Mouse (Mus musculus): Measurements from ENCODE around the gene Sec13. TPM values are rescaled to one million over a fixed set of nuclear protein-coding genes. Genes with fewer than 3 reads are reported as not detected.

The Sec13 gene
- 282 and 289 TPM in 2 replicates for polyA plus RNA-seq (2016; fragmentation: Nextera tagmentation; extraction: Ambion mirVana)

- Histone ChIP-seq H3K4me3 (peak within 1 kb of the TSS; percentile 93), H3K4me1 (peaks cover 17% of the 10 kb centered on the region), H3K27ac (peak within 1 kb of the TSS; percentile 90), H3K9me3 (no peaks in the 10 kb centered on the region), H3K36me3 (replicated peaks) (peaks cover 32% of the 10 kb centered on the region), H3K27me3 (ENCODE audit: poor library complexity, severe bottlenecking) (no peaks in the 10 kb centered on the region)
- WGBS: 7% methylated on average over 41 of the region's 41 CpGs
- peak; percentile 91 for DNase-seq (ENCODE audit: extremely low spot score, low spot score)
Measured at GRCm38 (mm10) chr6:113740236-113741217, at the start of gene Sec13. TSS of gene Sec13 (minus strand) at chr6:113740743.

GRCm38 (mm10) chr6:113787459-113787968, 47.0 kb upstream of the Sec13 start:
- no peaks in the 10 kb centered on the region for H3K9me3 ChIP-seq
- H3K27me3 ChIP-seq (ENCODE audit: poor library complexity, severe bottlenecking): no peaks in the 10 kb centered on the region
- peaks cover 13% of the 10 kb centered on the region for H3K4me1 ChIP-seq
- H3K36me3 ChIP-seq (replicated peaks): no peaks in the 10 kb centered on the region
- H3K4me3 ChIP-seq: no peak overlapping the region
- H3K27ac ChIP-seq: no peak overlapping the region
- no peak for DNase-seq (ENCODE audit: extremely low spot score, low spot score)
- 60% methylated on average over 6 of the region's 6 CpGs for WGBS

GRCm38 (mm10) chr6:113785658-113786057, 45.1 kb upstream of the Sec13 start:
- no peaks in the 10 kb centered on the region for H3K36me3 ChIP-seq (replicated peaks)
- no peak for DNase-seq (ENCODE audit: extremely low spot score, low spot score)
- no peak overlapping the region for H3K4me3 ChIP-seq
- H3K27me3 ChIP-seq (ENCODE audit: poor library complexity, severe bottlenecking): no peaks in the 10 kb centered on the region
- 87% methylated on average over 7 of the region's 7 CpGs for WGBS
- peaks cover 13% of the 10 kb centered on the region for H3K4me1 ChIP-seq
- H3K27ac ChIP-seq: no peak overlapping the region
- H3K9me3 ChIP-seq: no peaks in the 10 kb centered on the region

DNA sequence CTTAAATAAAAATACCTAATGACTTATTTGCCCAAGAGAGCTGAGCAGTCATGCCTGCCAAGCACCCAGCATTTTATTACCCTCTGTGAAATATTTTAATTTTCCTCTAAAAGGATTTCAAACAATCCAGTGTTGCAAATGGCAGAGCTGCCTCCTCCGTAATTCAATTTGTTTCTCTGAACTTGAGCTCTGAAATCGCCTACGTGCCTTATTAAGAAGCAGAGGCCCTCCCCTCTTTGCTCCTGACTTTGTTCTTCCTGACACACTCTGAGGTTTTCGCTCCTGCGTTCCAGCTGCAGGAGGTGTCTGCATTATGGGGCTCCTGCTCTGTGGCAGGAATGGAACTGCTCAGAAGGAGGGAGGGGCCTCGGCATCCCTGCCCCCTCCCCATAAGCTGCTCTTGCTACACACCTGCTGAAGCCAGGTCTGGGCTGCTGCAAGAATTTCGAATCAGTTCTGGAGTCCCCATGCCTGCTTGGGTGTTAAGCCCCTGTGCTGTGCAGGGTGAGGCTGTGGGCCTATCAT, 37.7 kb upstream of the Sec13 start:
- WGBS: 77% methylated on average over 7 of the region's 7 CpGs
- Histone ChIP-seq H3K27me3 (ENCODE audit: poor library complexity, severe bottlenecking) (no peaks in the 10 kb centered on the region), H3K9me3 (no peaks in the 10 kb centered on the region), H3K4me1 (no peaks in the 10 kb centered on the region), H3K4me3 (no peak overlapping the region), H3K27ac (no peak overlapping the region), H3K36me3 (replicated peaks) (no peaks in the 10 kb centered on the region)
- DNase-seq (ENCODE audit: extremely low spot score, low spot score): no peak

DNA sequence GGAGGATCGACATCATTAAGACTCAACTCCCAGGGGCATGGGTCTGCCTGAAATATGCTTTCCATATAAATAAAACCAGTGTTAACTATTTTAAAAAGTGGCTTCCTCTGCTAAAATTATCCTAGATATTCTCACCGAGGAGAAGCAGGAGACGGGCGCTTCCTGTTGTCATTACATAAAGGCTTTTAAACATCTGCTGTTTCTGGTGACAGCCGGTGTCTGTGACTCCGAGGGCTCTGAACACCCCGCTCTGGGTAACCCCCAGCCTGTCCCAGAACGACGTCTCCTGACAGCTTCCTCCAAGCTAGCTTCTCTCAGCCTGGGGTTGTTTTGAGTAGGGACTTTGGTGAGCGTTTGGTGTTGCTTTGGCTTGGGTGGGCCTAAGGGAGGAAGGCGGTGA, 28.3 kb upstream of the Sec13 start:
- no peaks in the 10 kb centered on the region for H3K36me3 ChIP-seq (replicated peaks)
- no peaks in the 10 kb centered on the region for H3K27me3 ChIP-seq (ENCODE audit: poor library complexity, severe bottlenecking)
- no peaks in the 10 kb centered on the region for H3K9me3 ChIP-seq
- H3K27ac ChIP-seq: no peak overlapping the region
- 84% methylated on average over 11 of the region's 11 CpGs for WGBS
- no peak overlapping the region for H3K4me3 ChIP-seq
- H3K4me1 ChIP-seq: no peaks in the 10 kb centered on the region
- DNase-seq (ENCODE audit: extremely low spot score, low spot score): no peak

DNA sequence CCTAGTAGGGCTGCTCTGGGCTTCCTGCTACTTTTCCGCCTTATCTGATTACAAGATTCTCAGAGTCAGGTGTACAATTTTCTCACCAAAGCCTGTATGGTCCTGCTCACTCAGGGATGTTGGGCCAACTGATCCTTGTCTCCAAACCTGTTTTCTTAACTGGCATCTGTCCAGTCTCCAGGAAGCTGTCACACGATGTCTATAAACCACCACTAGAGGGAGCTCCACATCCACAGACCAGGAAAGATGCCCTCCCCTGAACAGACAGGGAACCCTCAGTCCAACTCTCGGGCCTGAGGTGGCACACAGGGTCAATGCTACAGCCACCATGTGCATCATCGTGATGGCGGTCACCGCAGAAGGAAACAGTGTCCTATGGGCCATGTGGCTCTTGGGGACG, 21.1 kb upstream of the Sec13 start:
- Histone ChIP-seq H3K4me1 (no peaks in the 10 kb centered on the region), H3K36me3 (replicated peaks) (no peaks in the 10 kb centered on the region), H3K27ac (no peak overlapping the region), H3K4me3 (no peak overlapping the region), H3K9me3 (no peaks in the 10 kb centered on the region), H3K27me3 (ENCODE audit: poor library complexity, severe bottlenecking) (no peaks in the 10 kb centered on the region)
- 24% methylated on average over 7 of the region's 7 CpGs for WGBS
- peak; percentile 69 for DNase-seq (ENCODE audit: extremely low spot score, low spot score)

DNA sequence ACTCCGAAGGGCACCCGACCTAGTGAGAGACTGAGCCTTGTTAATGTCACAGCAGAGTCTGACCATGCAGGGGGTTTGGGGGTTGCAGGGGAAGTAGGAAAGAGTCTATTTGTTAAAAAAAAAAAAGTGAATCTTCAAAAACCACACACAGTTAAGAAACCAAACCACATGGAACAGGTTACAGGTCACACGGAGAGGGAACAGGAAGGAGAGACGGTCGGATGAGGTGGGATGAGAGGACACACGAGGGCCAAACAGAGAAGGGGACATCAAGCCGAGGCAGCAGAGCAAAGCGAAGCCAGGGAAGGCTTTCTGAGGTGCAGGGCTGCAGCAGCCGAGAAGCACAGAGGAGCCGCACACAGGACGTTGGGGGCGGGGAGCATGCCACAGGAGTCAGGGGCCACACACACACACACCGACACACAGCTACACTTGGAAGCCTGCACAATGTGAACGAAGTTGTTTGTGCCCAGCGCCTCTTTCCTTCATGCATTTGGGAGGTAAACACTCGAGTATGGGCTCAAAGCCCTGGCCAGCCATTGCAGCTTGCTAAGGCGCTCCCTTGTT, 8.7 kb upstream of the Sec13 start:
- H3K4me1 ChIP-seq: peaks cover 13% of the 10 kb centered on the region
- H3K36me3 ChIP-seq (replicated peaks): no peaks in the 10 kb centered on the region
- no peak overlapping the region for H3K4me3 ChIP-seq
- 57% methylated on average over 17 of the region's 17 CpGs for WGBS
- peaks cover 29% of the 10 kb centered on the region for H3K27me3 ChIP-seq (ENCODE audit: poor library complexity, severe bottlenecking)
- no peak for DNase-seq (ENCODE audit: extremely low spot score, low spot score)
- H3K9me3 ChIP-seq: no peaks in the 10 kb centered on the region
- no peak overlapping the region for H3K27ac ChIP-seq

- Histone ChIP-seq H3K4me3 (peak overlapping the region; percentile 29; the same call in 1 of the 2 replicates), H3K4me1 (peaks cover 13% of the 10 kb centered on the region), H3K27me3 (ENCODE audit: poor library complexity, severe bottlenecking) (peaks cover 29% of the 10 kb centered on the region), H3K36me3 (replicated peaks) (no peaks in the 10 kb centered on the region), H3K27ac (peak overlapping the region; percentile 52; the same call in 1 of the 2 replicates), H3K9me3 (no peaks in the 10 kb centered on the region)
- DNase-seq (ENCODE audit: extremely low spot score, low spot score): no peak
- 39% methylated on average over 26 of the region's 26 CpGs for WGBS
Measured at GRCm38 (mm10) chr6:113748351-113748750, 7.8 kb upstream of the Sec13 start.

GRCm38 (mm10) chr6:113747284-113747683, 6.7 kb upstream of the Sec13 start:
- Histone ChIP-seq H3K4me3 (no peak overlapping the region), H3K36me3 (replicated peaks) (no peaks in the 10 kb centered on the region), H3K27me3 (ENCODE audit: poor library complexity, severe bottlenecking) (peaks cover 29% of the 10 kb centered on the region), H3K27ac (no peak overlapping the region), H3K4me1 (peaks cover 13% of the 10 kb centered on the region), H3K9me3 (no peaks in the 10 kb centered on the region)
- 92% methylated on average over 14 of the region's 14 CpGs for WGBS
- DNase-seq (ENCODE audit: extremely low spot score, low spot score): no peak

GRCm38 (mm10) chr6:113745117-113745516, 4.6 kb upstream of the Sec13 start:
- H3K4me3 ChIP-seq: no peak overlapping the region
- no peak for DNase-seq (ENCODE audit: extremely low spot score, low spot score)
- H3K27me3 ChIP-seq (ENCODE audit: poor library complexity, severe bottlenecking): peaks cover 25% of the 10 kb centered on the region
- H3K4me1 ChIP-seq: peaks cover 19% of the 10 kb centered on the region
- H3K9me3 ChIP-seq: no peaks in the 10 kb centered on the region
- H3K27ac ChIP-seq: no peak overlapping the region
- H3K36me3 ChIP-seq (replicated peaks): no peaks in the 10 kb centered on the region

GRCm38 (mm10) chr6:113743111-113743510, 2.6 kb upstream of the Sec13 start:
- H3K4me3 ChIP-seq: no peak overlapping the region
- 42% methylated on average over 1 of the region's 1 CpGs for WGBS
- peaks cover 6% of the 10 kb centered on the region for H3K27me3 ChIP-seq (ENCODE audit: poor library complexity, severe bottlenecking)
- H3K9me3 ChIP-seq: no peaks in the 10 kb centered on the region
- H3K4me1 ChIP-seq: peaks cover 17% of the 10 kb centered on the region
- peaks cover 6% of the 10 kb centered on the region for H3K36me3 ChIP-seq (replicated peaks)
- no peak for DNase-seq (ENCODE audit: extremely low spot score, low spot score)
- no peak overlapping the region for H3K27ac ChIP-seq

GRCm38 (mm10) chr6:113742321-113742720, 1.8 kb upstream of the Sec13 start:
- Histone ChIP-seq H3K36me3 (replicated peaks) (peaks cover 14% of the 10 kb centered on the region), H3K9me3 (no peaks in the 10 kb centered on the region), H3K4me3 (no peak overlapping the region), H3K27ac (no peak overlapping the region), H3K27me3 (ENCODE audit: poor library complexity, severe bottlenecking) (peaks cover 2% of the 10 kb centered on the region), H3K4me1 (peaks cover 17% of the 10 kb centered on the region)
- WGBS: 94% methylated on average over 1 of the region's 1 CpGs
- no peak for DNase-seq (ENCODE audit: extremely low spot score, low spot score)

DNA sequence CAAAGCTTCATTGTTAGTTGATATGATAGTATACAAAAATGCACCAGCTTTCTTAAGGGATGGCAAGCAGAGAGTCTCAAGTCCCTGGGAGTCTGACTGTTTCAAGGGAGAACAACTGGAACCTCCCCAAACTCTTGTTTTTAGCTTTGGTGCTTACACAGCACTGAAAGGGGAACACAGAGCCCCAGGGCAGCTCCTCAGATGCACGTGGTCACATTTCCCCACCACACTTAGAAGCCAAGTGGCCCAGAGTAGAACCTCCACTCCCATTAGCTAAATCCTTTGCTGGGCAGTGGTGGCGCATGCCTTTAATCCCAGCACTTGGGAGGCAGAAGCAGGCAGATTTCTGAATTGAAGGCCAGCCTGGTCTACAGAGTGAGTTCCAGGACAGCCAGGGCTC, 882 bp upstream of the Sec13 start:
- DNase-seq (ENCODE audit: extremely low spot score, low spot score): no peak
- Histone ChIP-seq H3K27me3 (ENCODE audit: poor library complexity, severe bottlenecking) (no peaks in the 10 kb centered on the region), H3K4me3 (no peak overlapping the region), H3K9me3 (no peaks in the 10 kb centered on the region), H3K27ac (no peak overlapping the region), H3K36me3 (replicated peaks) (peaks cover 23% of the 10 kb centered on the region), H3K4me1 (peaks cover 17% of the 10 kb centered on the region)
- WGBS: 69% methylated on average over 2 of the region's 2 CpGs

Data from forebrain, embryonic 10.5 days (tissue).